Comparison of ENCODE assay signal across 14 mouse cellular contexts in genomic region chr8:104606329-104606728, GRCm38 (mm10). TPM values are rescaled to one million over a fixed set of nuclear protein-coding genes. Genes with fewer than 3 reads are reported as not detected.
DNase-seq lines count a peak whose midpoint lies in the region; ATAC-seq lines count a peak whose summit lies in the region.
"Had no signal": no experiment of that assay in that cellular context is flagged by ENCODE, and none has a peak within 500 bp of the region (broad histone marks: within the 10 kb centered on the region; RNA-seq: fewer than 3 reads in every experiment).

No protein-coding gene starts in this region.

- H3K27me3 ChIP-seq in heart, embryonic 14.5 days (ENCODE audit: control insufficient read depth, insufficient read depth, low read length) = no peaks in the 10 kb centered on the region
- H3K27me3 ChIP-seq in stomach, embryonic 14.5 days (ENCODE audit: control insufficient read depth, insufficient read depth, low read length) = no peaks in the 10 kb centered on the region
- peaks cover 3% of the 10 kb centered on the region; the same call in 1 of the 2 replicates for H3K27me3 ChIP-seq in hindbrain, embryonic 12.5 days

- peak; percentile 40 to 53 for DNase-seq in heart, adult 18-20 months
- no peak for DNase-seq in heart, adult 9 months (ENCODE audit: low spot score in 2 of 2)
- peak; percentile 51 to 60 for DNase-seq in lung, postnatal 4 days
- no peak for DNase-seq in lung, adult 18-20 months
- no peak for DNase-seq in adrenal gland, postnatal 10 days
- DNase-seq: cerebellum, postnatal 25 days; liver, postnatal 0 days; midbrain, embryonic 14.5 days had no signal

- peaks cover 58 to 85% of the 10 kb centered on the region in 2 experiments for H3K4me1 ChIP-seq in heart, embryonic 14.5 days (ENCODE audit: control insufficient read depth in 2 of 2, insufficient read depth in 2 of 2, low read length in 2 of 2)
- H3K4me1 ChIP-seq in stomach, embryonic 14.5 days (ENCODE audit: control insufficient read depth, insufficient read depth, low read length) = peaks cover 19% of the 10 kb centered on the region; the same call in 1 of the 2 replicates
- H3K4me1 ChIP-seq in hindbrain, embryonic 12.5 days = peaks cover 9% of the 10 kb centered on the region; the same call in 1 of the 2 replicates

- peak overlapping the region; percentile 96 to 99 for H3K27ac ChIP-seq in heart, embryonic 14.5 days (replicated peaks in 1 of 2; ENCODE audit: control insufficient read depth in 1 of 2, insufficient read depth in 1 of 2, low read depth in 2 of 2, low read length in 2 of 2)
- no peak overlapping the region for H3K27ac ChIP-seq in stomach, embryonic 14.5 days (ENCODE audit: low read length)
- H3K27ac ChIP-seq in hindbrain, embryonic 12.5 days = no peak overlapping the region
- H3K27ac ChIP-seq: hindbrain, embryonic 15.5 days; neural tube, embryonic 12.5 days had no signal

- no peak overlapping the region for H3K4me3 ChIP-seq in heart, embryonic 14.5 days (ENCODE audit: control insufficient read depth in 1 of 2, insufficient read depth in 1 of 2, low read depth in 1 of 2, low read length in 2 of 2)
- no peak overlapping the region for H3K4me3 ChIP-seq in stomach, embryonic 14.5 days (ENCODE audit: low read depth, low read length)
- H3K4me3 ChIP-seq in hindbrain, embryonic 12.5 days = no peak overlapping the region
- H3K4me3 ChIP-seq: hindbrain, embryonic 15.5 days; neural tube, embryonic 12.5 days had no signal

- peak overlapping the region; percentile 62 for H3K9ac ChIP-seq in heart, embryonic 14.5 days (ENCODE audit: low read length)
- no peak overlapping the region for H3K9ac ChIP-seq in stomach, embryonic 14.5 days (replicated peaks; ENCODE audit: low read depth, low read length)
- no peak overlapping the region for H3K9ac ChIP-seq in hindbrain, embryonic 12.5 days
- H3K9ac ChIP-seq: hindbrain, embryonic 15.5 days; liver, postnatal 0 days; neural tube, embryonic 12.5 days had no signal

- H3K4me2 ChIP-seq in heart, embryonic 14.5 days (ENCODE audit: low read length) = peak overlapping the region; percentile 39
- H3K4me2 ChIP-seq in stomach, embryonic 14.5 days (replicated peaks; ENCODE audit: low read depth, low read length) = no peak overlapping the region
- no peak overlapping the region for H3K4me2 ChIP-seq in hindbrain, embryonic 12.5 days (replicated peaks)
- H3K4me2 ChIP-seq: hindbrain, embryonic 15.5 days; neural tube, embryonic 12.5 days had no signal

- no peaks in the 10 kb centered on the region for H3K9me3 ChIP-seq in heart, embryonic 14.5 days (ENCODE audit: control insufficient read depth, low read length)
- no peaks in the 10 kb centered on the region for H3K9me3 ChIP-seq in stomach, embryonic 14.5 days (ENCODE audit: control insufficient read depth, low read depth, low read length)
- no peaks in the 10 kb centered on the region for H3K9me3 ChIP-seq in hindbrain, embryonic 12.5 days (replicated peaks)
- H3K9me3 ChIP-seq: hindbrain, embryonic 15.5 days; neural tube, embryonic 12.5 days had no signal

- WGBS in heart, embryonic 14.5 days = 4% methylated on average over 6 of the region's 6 CpGs
- WGBS in stomach, embryonic 14.5 days = 29% methylated on average over 6 of the region's 6 CpGs
- WGBS in hindbrain, embryonic 12.5 days = 59% methylated on average over 6 of the region's 6 CpGs

- H3K36me3 ChIP-seq in heart, embryonic 14.5 days (ENCODE audit: control insufficient read depth, insufficient read depth, low read length) = no peaks in the 10 kb centered on the region
- H3K36me3 ChIP-seq in stomach, embryonic 14.5 days (ENCODE audit: control insufficient read depth, insufficient read depth, low read length) = no peaks in the 10 kb centered on the region
- no peaks in the 10 kb centered on the region for H3K36me3 ChIP-seq in hindbrain, embryonic 12.5 days
- H3K36me3 ChIP-seq: hindbrain, embryonic 15.5 days; neural tube, embryonic 12.5 days had no signal

- peak; percentile 39 for ATAC-seq in heart, embryonic 14.5 days (ENCODE audit: insufficient number of reproducible peaks, insufficient read depth, low FRiP score, low read depth)
- ATAC-seq in stomach, embryonic 14.5 days (ENCODE audit: insufficient number of reproducible peaks, insufficient read depth, low FRiP score, low read depth) = peak; percentile 21; the same call in 1 of the 2 replicates
- ATAC-seq in hindbrain, embryonic 12.5 days (ENCODE audit: low FRiP score) = no peak
- ATAC-seq: liver, postnatal 0 days had no signal

RNA-seq across cellular contexts. Expression of gene Pdp2, which starts 15.1 kb away (rescaled TPM):
- 10 to 100 TPM; 18.1 to 22.5 TPM for total RNA-seq in heart, adult 18-20 months (2021)
- polyA plus RNA-seq in heart, embryonic 14.5 days (2014; fragmentation: Nextera tagmentation; extraction: Ambion mirVana) = 5.4 and 6.4 TPM in 2 replicates
- polyA plus RNA-seq in stomach, embryonic 14.5 days (2014; fragmentation: Nextera tagmentation; extraction: Ambion mirVana) = 13.7 and 14.3 TPM in 2 replicates
- polyA plus RNA-seq in hindbrain, embryonic 12.5 days (2016; fragmentation: Nextera tagmentation; extraction: Ambion mirVana) = 13.7 and 14.9 TPM in 2 replicates
- total RNA-seq in adrenal gland, postnatal 10 days (2021) = 10 to 100 TPM; 25.1 to 32.4 TPM

RNA-seq across cellular contexts. Expression of gene Cdh16, which starts 17.9 kb away (rescaled TPM):
- total RNA-seq in heart, adult 18-20 months (2021) = 1 to 10 TPM; 3.9 to 5.2 TPM
- 21.5 and 26.4 TPM in 2 replicates for polyA plus RNA-seq in heart, embryonic 14.5 days (2014; fragmentation: Nextera tagmentation; extraction: Ambion mirVana)
- polyA plus RNA-seq in stomach, embryonic 14.5 days (2014; fragmentation: Nextera tagmentation; extraction: Ambion mirVana) = 4.9 and 6.0 TPM in 2 replicates
- not detected in 2 replicates for polyA plus RNA-seq in hindbrain, embryonic 12.5 days (2016; fragmentation: Nextera tagmentation; extraction: Ambion mirVana)
- under 1 TPM; 0.12 to 0.66 TPM for total RNA-seq in adrenal gland, postnatal 10 days (2021)
- total RNA-seq: left cerebral cortex, postnatal 10 days had no signal
- polyA plus RNA-seq: hindbrain, embryonic 15.5 days; midbrain, embryonic 14.5 days; neural tube, embryonic 12.5 days had no signal

RNA-seq across cellular contexts. Expression of gene Rrad, which starts 24.8 kb away (rescaled TPM):
- total RNA-seq in heart, adult 18-20 months (2021) = 100 to 1,000 TPM in 1 of 2 experiments, 10 to 100 TPM in 1; 88.7 to 108 TPM
- polyA plus RNA-seq in heart, embryonic 14.5 days (2014; fragmentation: Nextera tagmentation; extraction: Ambion mirVana) = 338 and 417 TPM in 2 replicates
- 7.9 and 8.2 TPM in 2 replicates for polyA plus RNA-seq in stomach, embryonic 14.5 days (2014; fragmentation: Nextera tagmentation; extraction: Ambion mirVana)
- 1.9 and 3.8 TPM in 2 replicates for polyA plus RNA-seq in hindbrain, embryonic 12.5 days (2016; fragmentation: Nextera tagmentation; extraction: Ambion mirVana)
- 1 to 10 TPM; 5.6 to 9.1 TPM for total RNA-seq in adrenal gland, postnatal 10 days (2021)

RNA-seq across cellular contexts. Expression of gene Ciao2b, which starts 35.4 kb away (rescaled TPM):
- total RNA-seq in heart, adult 18-20 months (2021) = 10 to 100 TPM; 62.2 to 66.5 TPM
- polyA plus RNA-seq in heart, embryonic 14.5 days (2014; fragmentation: Nextera tagmentation; extraction: Ambion mirVana) = 198 and 201 TPM in 2 replicates
- 89.7 and 94.1 TPM in 2 replicates for polyA plus RNA-seq in stomach, embryonic 14.5 days (2014; fragmentation: Nextera tagmentation; extraction: Ambion mirVana)
- 98.9 and 107 TPM in 2 replicates for polyA plus RNA-seq in hindbrain, embryonic 12.5 days (2016; fragmentation: Nextera tagmentation; extraction: Ambion mirVana)
- 10 to 100 TPM; 41.0 to 41.3 TPM for total RNA-seq in adrenal gland, postnatal 10 days (2021)

Comparison
In these comparisons a context has a peak if more than half of its experiments do, and no peak if none do; other contexts are left out.
1. DNase-seq: peak in heart, adult 18-20 months (2 of 2) and lung, postnatal 4 days (2 of 2); none in heart, adult 9 months (0 of 2), lung, adult 18-20 months (0 of 2) and adrenal gland, postnatal 10 days (single experiment).
2. H3K27ac ChIP-seq: peak in heart, embryonic 14.5 days (2 of 2); none in stomach, embryonic 14.5 days (single experiment) and hindbrain, embryonic 12.5 days (single experiment).
3. RNA of gene Rrad, which starts 24.8 kb away (polyA plus RNA-seq): 338 to 417 TPM in heart, embryonic 14.5 days; 7.9 to 8.2 TPM in stomach, embryonic 14.5 days and 1.9 to 3.8 TPM in hindbrain, embryonic 12.5 days; every median in the first group is over 10 times any median in the second.